Mouse (Mus musculus): ENCODE measurements around the gene Kcnma1.

- TF ChIP-seq CTCF (IDR thresholded peaks at IDR 0.05; ENCODE audit: control insufficient read depth, insufficient read depth, insufficient replicate concordance, low read depth, low read length) (no peak), POLR2A (IDR thresholded peaks at IDR 0.05; ENCODE audit: control insufficient read depth, low read depth, low read length) (no peak)
Measured at GRCm38 (mm10) chr14:23857034-23857433, 157.3 kb downstream of the Kcnma1 start.

All from testis, adult 2 months (tissue).